Mouse (Mus musculus) CH12.LX (cell line): ENCODE measurements around the gene Unc13b.

ENCODE experiments used
- CTCF ChIP-seq, 2 experiments: IDR thresholded peaks in 1 of 2; conservative IDR thresholded peaks in 1 of 2; 2 replicates each; pipeline ENCODE4 v1.5.1; 2011 to 2012; ENCODE audit warnings: low read depth in 2 of 2, low read length in 2 of 2, improper control_type of control experiment in 1 of 2, inconsistent platforms in 1 of 2, mild to moderate bottlenecking in 1 of 2, moderate library complexity in 1 of 2
- ETS1 ChIP-seq: conservative IDR thresholded peaks from 2 replicates; pipeline ENCODE4 v1.6.1; 2012; ENCODE audit warnings: low read depth, mild to moderate bottlenecking, inconsistent platforms, low read length, improper control_type of control experiment, moderate library complexity
- TCF12 ChIP-seq: IDR thresholded peaks from 2 replicates; pipeline ENCODE4 v1.6.1; 2014; ENCODE audit warnings: low read depth, mild to moderate bottlenecking, inconsistent platforms, low read length, improper control_type of control experiment
- ZC3H11A ChIP-seq: IDR thresholded peaks from 2 replicates; pipeline ENCODE4 v1.6.1; 2012; ENCODE audit warnings: low read depth, mild to moderate bottlenecking, inconsistent platforms, low read length, improper control_type of control experiment

GRCm38 (mm10) chr4:43209673-43210072 is 150.9 kb downstream of the Unc13b start:
- TF ChIP-seq TCF12 (no peak), ZC3H11A (no peak), CTCF (conservative IDR thresholded peaks at IDR 0.05 in 1 of 2, IDR thresholded peaks at IDR 0.05 in 1 of 2; ENCODE audit: low read depth in 2 of 2, low read length in 2 of 2) (no peak), ETS1 (no peak)
